Mouse (Mus musculus) erythroblast, embryonic 14.5 days (primary cell): ENCODE results near the gene Knl1. TPM values are rescaled to one million over a fixed set of nuclear protein-coding genes. Genes with fewer than 3 reads are reported as not detected.
A peak's percentile ranks its signal among the peaks of the same experiment; 100 is the strongest.

Experiments used
- H3K27me3 ChIP-seq: 2 replicates; pipeline ENCODE4 v1.6.1; 2012; ENCODE audit warnings: inconsistent platforms; ENCODE audit not compliant: control insufficient read depth
- H3K36me3 ChIP-seq: 2 replicates; pipeline ENCODE4 v1.6.1; 2012; ENCODE audit warnings: mild to moderate bottlenecking, inconsistent platforms; ENCODE audit not compliant: control insufficient read depth
- H3K4me1 ChIP-seq: 2 replicates; pipeline ENCODE4 v1.6.1; 2012; ENCODE audit warnings: inconsistent platforms; ENCODE audit not compliant: control insufficient read depth
- H3K4me3 ChIP-seq: replicated peaks from 2 replicates; pipeline ENCODE3; 2012; ENCODE audit warnings: moderate library complexity, mild to moderate bottlenecking, inconsistent platforms
- H3K9me3 ChIP-seq: 2 replicates; pipeline ENCODE4 v1.6.1; 2012; ENCODE audit warnings: low read length, inconsistent platforms, mixed read lengths; ENCODE audit not compliant: control insufficient read depth
- GATA1 ChIP-seq: IDR thresholded peaks from 2 replicates; pipeline ENCODE4 v1.6.1; 2012; ENCODE audit warnings: low read length, inconsistent platforms, mixed read lengths
- TAL1 ChIP-seq: IDR thresholded peaks from 3 replicates; pipeline ENCODE4 v1.6.1; 2012; ENCODE audit warnings: low read length, inconsistent platforms, mixed read lengths
- polyA plus RNA-seq: library from polyadenylated mRNA; stranded (reverse); fragments of >175 nt; gene quantifications from 2 replicates; pipeline ENCODE4 v1.2.3, GENCODE M21; 2012

Gene Knl1
- polyA plus RNA-seq, 1 experiment, result 0.37 TPM

GRCm38 (mm10) chr2:119032191-119032590 is 14.7 kb upstream of the Knl1 start:
- H3K27me3 ChIP-seq, result no peaks in the 10 kb centered on the region; the same call in 1 of the 2 replicates
- no peaks in the 10 kb centered on the region for H3K9me3 ChIP-seq
- TF ChIP-seq TAL1, result no peak
- no peak for TF ChIP-seq GATA1
- peaks cover 50% of the 10 kb centered on the region for H3K4me1 ChIP-seq
- H3K36me3 ChIP-seq, result peaks cover 6% of the 10 kb centered on the region
- H3K4me3 ChIP-seq, result no peak overlapping the region

- H3K36me3 ChIP-seq, result peaks cover 29% of the 10 kb centered on the region
- no peaks in the 10 kb centered on the region; the same call in 1 of the 2 replicates for H3K27me3 ChIP-seq
- no peaks in the 10 kb centered on the region for H3K9me3 ChIP-seq
- peaks cover 35% of the 10 kb centered on the region for H3K4me1 ChIP-seq
- TF ChIP-seq TAL1 (no peak), GATA1 (no peak)
- peak within 1 kb of the TSS; percentile 73 for H3K4me3 ChIP-seq
Measured at GRCm38 (mm10) chr2:119034656-119035396, 12.1 kb upstream of the Knl1 start, which contains the start of gene Rpusd2. Rpusd2 (plus strand) TSS chr2:119034790.

GRCm38 (mm10) chr2:119035397-119035745 is 11.5 kb upstream of the Knl1 start:
- H3K4me1 ChIP-seq, result peaks cover 36% of the 10 kb centered on the region
- peak overlapping the region; percentile 73 for H3K4me3 ChIP-seq
- H3K27me3 ChIP-seq, result no peaks in the 10 kb centered on the region; the same call in 1 of the 2 replicates
- no peaks in the 10 kb centered on the region for H3K9me3 ChIP-seq
- no peak for TF ChIP-seq GATA1
- no peak for TF ChIP-seq TAL1
- peaks cover 31% of the 10 kb centered on the region for H3K36me3 ChIP-seq

- peaks cover 38% of the 10 kb centered on the region for H3K36me3 ChIP-seq
Measured at GRCm38 (mm10) chr2:119040882-119041281, 6.0 kb upstream of the Knl1 start.

GRCm38 (mm10) chr2:119045163-119045562 is 1.8 kb upstream of the Knl1 start:
- Histone ChIP-seq H3K9me3 (no peaks in the 10 kb centered on the region), H3K4me3 (no peak overlapping the region), H3K36me3 (peaks cover 14% of the 10 kb centered on the region), H3K27me3 (no peaks in the 10 kb centered on the region), H3K4me1 (peaks cover 25% of the 10 kb centered on the region)
- TF ChIP-seq GATA1, result no peak
- TF ChIP-seq TAL1, result no peak

More at GRCm38 (mm10) chr2:119040882-119041281, 6.0 kb upstream of the Knl1 start:
- H3K9me3 ChIP-seq, result no peaks in the 10 kb centered on the region
- H3K4me3 ChIP-seq, result no peak overlapping the region
- peaks cover 22% of the 10 kb centered on the region for H3K4me1 ChIP-seq
- TF ChIP-seq TAL1, result no peak
- TF ChIP-seq GATA1, result no peak
- no peaks in the 10 kb centered on the region for H3K27me3 ChIP-seq

- peak overlapping the region; percentile 68 for H3K4me3 ChIP-seq
- TF ChIP-seq GATA1, result no peak
- TF ChIP-seq TAL1, result no peak
- no peaks in the 10 kb centered on the region for H3K27me3 ChIP-seq
- H3K36me3 ChIP-seq, result peaks cover 29% of the 10 kb centered on the region
- H3K9me3 ChIP-seq, result no peaks in the 10 kb centered on the region
- peaks cover 38% of the 10 kb centered on the region for H3K4me1 ChIP-seq
Measured at GRCm38 (mm10) chr2:119047849-119048248, 930 bp downstream of the Knl1 start.

GRCm38 (mm10) chr2:119050132-119050650 is 3.3 kb downstream of the Knl1 start:
- Histone ChIP-seq H3K36me3 (peaks cover 35% of the 10 kb centered on the region), H3K4me3 (no peak overlapping the region), H3K9me3 (no peaks in the 10 kb centered on the region), H3K4me1 (peaks cover 38% of the 10 kb centered on the region), H3K27me3 (no peaks in the 10 kb centered on the region)
- TF ChIP-seq GATA1 (no peak), TAL1 (no peak)

- H3K27me3 ChIP-seq, result no peaks in the 10 kb centered on the region
- peaks cover 15% of the 10 kb centered on the region for H3K4me1 ChIP-seq
- H3K36me3 ChIP-seq, result peaks cover 85% of the 10 kb centered on the region
- no peaks in the 10 kb centered on the region for H3K9me3 ChIP-seq
- no peak overlapping the region for H3K4me3 ChIP-seq
- no peak for TF ChIP-seq TAL1
- TF ChIP-seq GATA1, result no peak
Measured at GRCm38 (mm10) chr2:119060139-119060538, 13.2 kb downstream of the Knl1 start.

GRCm38 (mm10) chr2:119072397-119072796 is 25.5 kb downstream of the Knl1 start:
- Histone ChIP-seq H3K36me3 (peaks cover 94% of the 10 kb centered on the region), H3K4me3 (no peak overlapping the region), H3K9me3 (no peaks in the 10 kb centered on the region), H3K4me1 (no peaks in the 10 kb centered on the region), H3K27me3 (no peaks in the 10 kb centered on the region)
- TF ChIP-seq TAL1 (no peak), GATA1 (no peak)
